8 mouse cellular contexts compared by ENCODE assay signal in the genomic region with DNA sequence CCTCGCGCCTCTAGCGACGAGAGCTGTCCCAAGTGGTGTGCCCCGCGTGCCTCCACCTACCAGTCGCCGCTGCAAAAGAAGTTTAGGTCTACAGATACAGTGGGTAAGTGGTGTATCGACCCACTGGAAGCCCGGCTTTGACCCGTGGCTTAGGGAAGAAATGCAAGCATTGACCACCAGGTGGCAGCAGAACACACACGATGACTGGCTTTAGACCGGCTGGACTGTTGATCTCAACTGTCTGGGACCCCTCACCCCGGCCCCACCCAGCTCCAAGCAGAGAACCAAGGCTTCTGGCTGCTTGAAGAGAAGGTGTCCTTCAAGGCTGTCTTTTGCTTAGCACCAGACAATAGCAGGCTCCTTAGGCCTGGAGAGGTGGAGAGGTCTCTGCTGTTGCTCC. TPM values are rescaled to one million over a fixed set of nuclear protein-coding genes. Genes with fewer than 3 reads are reported as not detected.
DNase-seq lines count a peak whose midpoint lies in the region; ATAC-seq and TF ChIP-seq lines count a peak whose summit lies in the region.

No protein-coding gene starts in this region.

- TF ChIP-seq CTCF in thymus, adult 2 months (IDR thresholded peaks at IDR 0.05; ENCODE audit: borderline replicate concordance, control insufficient read depth, extremely low read depth, insufficient read depth, low read length, poor library complexity) = peak; percentile 88

- DNase-seq in CD8-positive naive resting alpha-beta T cell, adult 2 months (ENCODE audit: low read depth in 2 of 2, low spot score in 2 of 2) = peak; percentile 62
- DNase-seq in adrenal gland, postnatal 4 days (ENCODE audit: low spot score in 2 of 2) = peak; percentile 62 to 73
- DNase-seq in embryonic facial prominence, embryonic 14.5 days (ENCODE audit: low spot score) = peak; percentile 85
- DNase-seq in thymus, adult 2 months = peak; percentile 73

- H3K9ac ChIP-seq in embryonic facial prominence, embryonic 14.5 days (ENCODE audit: low read depth, low read length) = no peak overlapping the region
- H3K9ac ChIP-seq in heart, embryonic 13.5 days = peak overlapping the region; percentile 59; the same call in 1 of the 2 replicates
- H3K9ac ChIP-seq in kidney, embryonic 16.5 days (replicated peaks; ENCODE audit: low read length) = 0 out of 2 replicates have a peak overlapping the region, but pooled peaks have one; percentile 25
- no peak overlapping the region for H3K9ac ChIP-seq in liver, embryonic 16.5 days (ENCODE audit: low read depth, low read length)
- no peak overlapping the region for H3K9ac ChIP-seq in neural tube, embryonic 15.5 days (replicated peaks)

- 0 out of 2 replicates have a peak, but pooled peaks cover 4% of the 10 kb centered on the region for H3K4me1 ChIP-seq in embryonic facial prominence, embryonic 14.5 days (ENCODE audit: control insufficient read depth, insufficient read depth, low read length)
- H3K4me1 ChIP-seq in heart, embryonic 13.5 days = peaks cover 17% of the 10 kb centered on the region
- H3K4me1 ChIP-seq in kidney, embryonic 16.5 days (ENCODE audit: insufficient read depth, low read length) = peaks cover 12% of the 10 kb centered on the region; the same call in 1 of the 2 replicates
- peaks cover 16% of the 10 kb centered on the region for H3K4me1 ChIP-seq in liver, embryonic 16.5 days (ENCODE audit: control insufficient read depth, low read depth, low read length)
- peaks cover 5% of the 10 kb centered on the region; the same call in 1 of the 2 replicates for H3K4me1 ChIP-seq in neural tube, embryonic 15.5 days
- H3K4me1 ChIP-seq in thymus, adult 2 months (replicated peaks; ENCODE audit: control insufficient read depth, insufficient read depth, low read length) = peaks cover 4% of the 10 kb centered on the region

- H3K4me3 ChIP-seq in embryonic facial prominence, embryonic 14.5 days (ENCODE audit: low read depth, low read length) = no peak overlapping the region
- peak overlapping the region; percentile 32 for H3K4me3 ChIP-seq in heart, embryonic 13.5 days
- no peak overlapping the region for H3K4me3 ChIP-seq in kidney, embryonic 16.5 days (ENCODE audit: low read length)
- no peak overlapping the region for H3K4me3 ChIP-seq in liver, embryonic 16.5 days (ENCODE audit: low read depth, low read length)
- no peak overlapping the region for H3K4me3 ChIP-seq in neural tube, embryonic 15.5 days (replicated peaks)
- no peak overlapping the region for H3K4me3 ChIP-seq in thymus, adult 2 months (ENCODE audit: control insufficient read depth, insufficient read depth, low read length)

- TF ChIP-seq POLR2A in thymus, adult 2 months (IDR thresholded peaks at IDR 0.05; ENCODE audit: control insufficient read depth, extremely low read depth, insufficient read depth, low read length, poor library complexity) = no peak

- no peak overlapping the region for H3K4me2 ChIP-seq in embryonic facial prominence, embryonic 14.5 days (ENCODE audit: low read depth, low read length)
- peak overlapping the region; percentile 66 for H3K4me2 ChIP-seq in heart, embryonic 13.5 days
- 0 out of 2 replicates have a peak overlapping the region, but pooled peaks have one; percentile 25 for H3K4me2 ChIP-seq in kidney, embryonic 16.5 days (replicated peaks; ENCODE audit: low read depth, low read length)
- peak overlapping the region; percentile 30 for H3K4me2 ChIP-seq in liver, embryonic 16.5 days (ENCODE audit: low read depth, low read length)
- peak overlapping the region; percentile 29 for H3K4me2 ChIP-seq in neural tube, embryonic 15.5 days

- 0% methylated on average over 14 of the region's 14 CpGs for WGBS in embryonic facial prominence, embryonic 14.5 days
- WGBS in heart, embryonic 13.5 days = 1% methylated on average over 14 of the region's 14 CpGs
- 1% methylated on average over 14 of the region's 14 CpGs for WGBS in kidney, embryonic 16.5 days
- WGBS in liver, embryonic 16.5 days (ENCODE audit: insufficient replicate concordance) = 1% methylated on average over 14 of the region's 14 CpGs
- WGBS in neural tube, embryonic 15.5 days = under 1% methylated on average over 14 of the region's 14 CpGs
- WGBS in thymus, adult 2 months = 1% methylated on average over 14 of the region's 14 CpGs

- H3K9me3 ChIP-seq in embryonic facial prominence, embryonic 14.5 days (ENCODE audit: control insufficient read depth, low read length) = no peaks in the 10 kb centered on the region
- H3K9me3 ChIP-seq in heart, embryonic 13.5 days = no peaks in the 10 kb centered on the region
- no peaks in the 10 kb centered on the region for H3K9me3 ChIP-seq in kidney, embryonic 16.5 days (ENCODE audit: low read length)
- H3K9me3 ChIP-seq in liver, embryonic 16.5 days (replicated peaks; ENCODE audit: control insufficient read depth, low read length) = no peaks in the 10 kb centered on the region
- H3K9me3 ChIP-seq in neural tube, embryonic 15.5 days (replicated peaks) = no peaks in the 10 kb centered on the region

- H3K27ac ChIP-seq in embryonic facial prominence, embryonic 14.5 days (replicated peaks; ENCODE audit: low read depth, low read length) = no peak overlapping the region
- H3K27ac ChIP-seq in heart, embryonic 13.5 days (replicated peaks) = no peak overlapping the region
- no peak overlapping the region for H3K27ac ChIP-seq in kidney, embryonic 16.5 days (ENCODE audit: low read length)
- H3K27ac ChIP-seq in liver, embryonic 16.5 days (ENCODE audit: low read length) = no peak overlapping the region
- no peak overlapping the region for H3K27ac ChIP-seq in neural tube, embryonic 15.5 days (replicated peaks)
- H3K27ac ChIP-seq in thymus, adult 2 months (ENCODE audit: control insufficient read depth, insufficient read depth, low read length) = no peak overlapping the region

- no peaks in the 10 kb centered on the region for H3K36me3 ChIP-seq in embryonic facial prominence, embryonic 14.5 days (ENCODE audit: control insufficient read depth, insufficient read depth, low read length)
- no peaks in the 10 kb centered on the region for H3K36me3 ChIP-seq in heart, embryonic 13.5 days
- H3K36me3 ChIP-seq in kidney, embryonic 16.5 days (ENCODE audit: insufficient read depth, low read length) = no peaks in the 10 kb centered on the region
- H3K36me3 ChIP-seq in liver, embryonic 16.5 days (ENCODE audit: control insufficient read depth, insufficient read depth) = no peaks in the 10 kb centered on the region
- no peaks in the 10 kb centered on the region for H3K36me3 ChIP-seq in neural tube, embryonic 15.5 days
- no peaks in the 10 kb centered on the region for H3K36me3 ChIP-seq in thymus, adult 2 months (ENCODE audit: control insufficient read depth, insufficient read depth, low read length)

- ATAC-seq in embryonic facial prominence, embryonic 14.5 days (ENCODE audit: low read depth) = peak; percentile 56
- ATAC-seq in heart, embryonic 13.5 days (ENCODE audit: extremely low read depth, insufficient number of reproducible peaks, low FRiP score, low TSS enrichment) = no peak
- ATAC-seq in kidney, embryonic 16.5 days (ENCODE audit: low FRiP score, low TSS enrichment) = peak; percentile 44
- ATAC-seq in liver, embryonic 16.5 days (ENCODE audit: low read depth) = no peak
- 0 out of 2 replicates have a peak, but pooled peaks have one; percentile 33 for ATAC-seq in neural tube, embryonic 15.5 days (ENCODE audit: low FRiP score)

- H3K27me3 ChIP-seq in embryonic facial prominence, embryonic 14.5 days (replicated peaks; ENCODE audit: control insufficient read depth, insufficient read depth, low read length) = no peaks in the 10 kb centered on the region
- H3K27me3 ChIP-seq in heart, embryonic 13.5 days (replicated peaks) = no peaks in the 10 kb centered on the region; the same call in 1 of the 2 replicates
- H3K27me3 ChIP-seq in kidney, embryonic 16.5 days (ENCODE audit: insufficient read depth, low read length) = no peaks in the 10 kb centered on the region
- no peaks in the 10 kb centered on the region for H3K27me3 ChIP-seq in liver, embryonic 16.5 days (ENCODE audit: control insufficient read depth, insufficient read depth, low read depth, low read length)
- no peaks in the 10 kb centered on the region for H3K27me3 ChIP-seq in neural tube, embryonic 15.5 days (replicated peaks)
- no peaks in the 10 kb centered on the region for H3K27me3 ChIP-seq in thymus, adult 2 months (ENCODE audit: control insufficient read depth, insufficient read depth, low read length)

RNA-seq across cellular contexts. Expression of a gene that starts 4.1 kb away (rescaled TPM):
- total RNA-seq in adrenal gland, postnatal 4 days (2021) = 10 to 100 TPM; 43.8 to 46.4 TPM
- 9.0 and 9.8 TPM in 2 replicates for polyA plus RNA-seq in embryonic facial prominence, embryonic 14.5 days (2014; fragmentation: Nextera tagmentation; extraction: Ambion mirVana)
- 5.3 and 5.4 TPM in 2 replicates for polyA plus RNA-seq in heart, embryonic 13.5 days (2015; fragmentation: Nextera tagmentation; extraction: Ambion mirVana)
- 7.4 and 9.5 TPM in 2 replicates for polyA plus RNA-seq in kidney, embryonic 16.5 days (2015; fragmentation: Nextera tagmentation; extraction: Ambion mirVana)
- polyA plus RNA-seq in liver, embryonic 16.5 days (2015; fragmentation: Nextera tagmentation; extraction: Ambion mirVana) = 2.3 and 2.6 TPM in 2 replicates
- polyA plus RNA-seq in neural tube, embryonic 15.5 days (2015; fragmentation: Nextera tagmentation; extraction: Ambion mirVana) = 4.5 TPM in 2 replicates
- 118 and 131 TPM in 2 replicates for polyA plus RNA-seq in thymus, adult 2 months (2012; rRNA removed)

RNA-seq across cellular contexts. Expression of a gene that starts 24.2 kb away (rescaled TPM):
- 10 to 100 TPM; 13.6 to 19.4 TPM for total RNA-seq in adrenal gland, postnatal 4 days (2021)
- 5.0 and 5.5 TPM in 2 replicates for polyA plus RNA-seq in embryonic facial prominence, embryonic 14.5 days (2014; fragmentation: Nextera tagmentation; extraction: Ambion mirVana)
- 1.2 and 1.5 TPM in 2 replicates for polyA plus RNA-seq in heart, embryonic 13.5 days (2015; fragmentation: Nextera tagmentation; extraction: Ambion mirVana)
- 9.3 and 9.6 TPM in 2 replicates for polyA plus RNA-seq in kidney, embryonic 16.5 days (2015; fragmentation: Nextera tagmentation; extraction: Ambion mirVana)
- 0.90 and 1.1 TPM in 2 replicates for polyA plus RNA-seq in liver, embryonic 16.5 days (2015; fragmentation: Nextera tagmentation; extraction: Ambion mirVana)
- polyA plus RNA-seq in neural tube, embryonic 15.5 days (2015; fragmentation: Nextera tagmentation; extraction: Ambion mirVana) = 0.82 and 2.9 TPM in 2 replicates
- polyA plus RNA-seq in thymus, adult 2 months (2012; rRNA removed) = 42.0 and 54.2 TPM in 2 replicates

RNA-seq across cellular contexts. Expression of a gene that starts 59.9 kb away (rescaled TPM):
- 1 to 10 TPM; 8.0 to 9.6 TPM for total RNA-seq in adrenal gland, postnatal 4 days (2021)
- polyA plus RNA-seq in embryonic facial prominence, embryonic 14.5 days (2014; fragmentation: Nextera tagmentation; extraction: Ambion mirVana) = 9.0 and 9.1 TPM in 2 replicates
- polyA plus RNA-seq in heart, embryonic 13.5 days (2015; fragmentation: Nextera tagmentation; extraction: Ambion mirVana) = 9.1 and 9.8 TPM in 2 replicates
- polyA plus RNA-seq in kidney, embryonic 16.5 days (2015; fragmentation: Nextera tagmentation; extraction: Ambion mirVana) = 19.9 and 20.1 TPM in 2 replicates
- 5.0 and 5.5 TPM in 2 replicates for polyA plus RNA-seq in liver, embryonic 16.5 days (2015; fragmentation: Nextera tagmentation; extraction: Ambion mirVana)
- polyA plus RNA-seq in neural tube, embryonic 15.5 days (2015; fragmentation: Nextera tagmentation; extraction: Ambion mirVana) = 15.9 and 16.0 TPM in 2 replicates
- polyA plus RNA-seq in thymus, adult 2 months (2012; rRNA removed) = 54.6 and 60.7 TPM in 2 replicates

Comparison
In these comparisons a context has a peak if more than half of its experiments do, and no peak if none do; other contexts are left out.
1. ATAC-seq: peak in embryonic facial prominence, embryonic 14.5 days (single experiment), kidney, embryonic 16.5 days (single experiment) and neural tube, embryonic 15.5 days (single experiment); none in heart, embryonic 13.5 days (single experiment) and liver, embryonic 16.5 days (single experiment).
2. H3K9ac ChIP-seq: peak in heart, embryonic 13.5 days (single experiment) and kidney, embryonic 16.5 days (single experiment); none in embryonic facial prominence, embryonic 14.5 days (single experiment), liver, embryonic 16.5 days (single experiment) and neural tube, embryonic 15.5 days (single experiment).
3. RNA of a gene that starts 4.1 kb away (polyA plus RNA-seq): 118 to 131 TPM in thymus, adult 2 months; 9.0 to 9.8 TPM in embryonic facial prominence, embryonic 14.5 days, 7.4 to 9.5 TPM in kidney, embryonic 16.5 days, 5.3 to 5.4 TPM in heart, embryonic 13.5 days, 4.5 TPM in neural tube, embryonic 15.5 days and 2.3 to 2.6 TPM in liver, embryonic 16.5 days; every median in the first group is over 10 times any median in the second.
4. Peak in every context shown above with its lines, with median percentiles within 50 percentile points of each other: DNase-seq.